Mouse (Mus musculus): ENCODE data around the gene Mr1. TPM values are rescaled to one million over a fixed set of nuclear protein-coding genes. Genes with fewer than 3 reads are reported as not detected.

Mr1 gene
- polyA plus RNA-seq, 1 experiment from 2014 or later: 4.5 TPM

GRCm38 (mm10) chr1:155109387-155110350, 36.9 kb downstream of the Mr1 start:
- ATAC-seq (replicated peaks; ENCODE audit: insufficient number of reproducible peaks, low FRiP score, low TSS enrichment, low read depth) (no peak), DNase-seq (ENCODE audit: low spot score) (peak; percentile 47)
- Histone ChIP-seq H3K36me3 (replicated peaks; ENCODE audit: control insufficient read depth, insufficient read depth, low read depth, low read length) (no peaks in the 10 kb centered on the region; the same call in 1 of the 2 replicates), H3K27ac (replicated peaks; ENCODE audit: low read depth, low read length) (no peak overlapping the region), H3K9ac (replicated peaks; ENCODE audit: low read length) (no peak overlapping the region), H3K27me3 (ENCODE audit: control insufficient read depth, insufficient read depth, low read length) (no peaks in the 10 kb centered on the region), H3K4me2 (ENCODE audit: low read depth, low read length) (no peak overlapping the region), H3K9me3 (replicated peaks; ENCODE audit: control insufficient read depth, low read length) (no peaks in the 10 kb centered on the region), H3K4me1 (ENCODE audit: control insufficient read depth, insufficient read depth, low read length) (peaks cover 4% of the 10 kb centered on the region), H3K4me3 (ENCODE audit: low read depth, low read length) (no peak overlapping the region)
- 16% methylated on average over 18 of the region's 18 CpGs for WGBS

GRCm38 (mm10) chr1:155108412-155108811, 38.2 kb downstream of the Mr1 start:
- Histone ChIP-seq H3K27ac (replicated peaks; ENCODE audit: low read depth, low read length) (no peak overlapping the region; the same call in 1 of the 2 replicates), H3K4me1 (ENCODE audit: control insufficient read depth, insufficient read depth, low read length) (peaks cover 4% of the 10 kb centered on the region), H3K9me3 (replicated peaks; ENCODE audit: control insufficient read depth, low read length) (no peaks in the 10 kb centered on the region), H3K27me3 (ENCODE audit: control insufficient read depth, insufficient read depth, low read length) (no peaks in the 10 kb centered on the region), H3K36me3 (replicated peaks; ENCODE audit: control insufficient read depth, insufficient read depth, low read depth, low read length) (no peaks in the 10 kb centered on the region; the same call in 1 of the 2 replicates), H3K4me3 (ENCODE audit: low read depth, low read length) (no peak overlapping the region), H3K9ac (replicated peaks; ENCODE audit: low read length) (no peak overlapping the region), H3K4me2 (ENCODE audit: low read depth, low read length) (no peak overlapping the region)
- WGBS: 25% methylated on average over 4 of the region's 4 CpGs
- DNase-seq (ENCODE audit: low spot score) (peak; percentile 51), ATAC-seq (replicated peaks; ENCODE audit: insufficient number of reproducible peaks, low FRiP score, low TSS enrichment, low read depth) (no peak; the same call in 1 of the 2 replicates)

GRCm38 (mm10) chr1:155107843-155108242, 38.8 kb downstream of the Mr1 start:
- Histone ChIP-seq H3K9ac (replicated peaks; ENCODE audit: low read length) (no peak overlapping the region), H3K9me3 (replicated peaks; ENCODE audit: control insufficient read depth, low read length) (no peaks in the 10 kb centered on the region), H3K27me3 (ENCODE audit: control insufficient read depth, insufficient read depth, low read length) (no peaks in the 10 kb centered on the region), H3K4me1 (ENCODE audit: control insufficient read depth, insufficient read depth, low read length) (peaks cover 4% of the 10 kb centered on the region), H3K4me3 (ENCODE audit: low read depth, low read length) (no peak overlapping the region), H3K27ac (replicated peaks; ENCODE audit: low read depth, low read length) (no peak overlapping the region), H3K36me3 (replicated peaks; ENCODE audit: control insufficient read depth, insufficient read depth, low read depth, low read length) (no peaks in the 10 kb centered on the region; the same call in 1 of the 2 replicates), H3K4me2 (ENCODE audit: low read depth, low read length) (no peak overlapping the region)
- WGBS: 31% methylated on average over 5 of the region's 5 CpGs
- no peak for DNase-seq (ENCODE audit: low spot score)
- no peak for ATAC-seq (replicated peaks; ENCODE audit: insufficient number of reproducible peaks, low FRiP score, low TSS enrichment, low read depth)

GRCm38 (mm10) chr1:155106310-155106709, 40.3 kb downstream of the Mr1 start:
- ATAC-seq (replicated peaks; ENCODE audit: insufficient number of reproducible peaks, low FRiP score, low TSS enrichment, low read depth) (no peak), DNase-seq (ENCODE audit: low spot score) (no peak)
- Histone ChIP-seq H3K4me1 (ENCODE audit: control insufficient read depth, insufficient read depth, low read length) (peaks cover 4% of the 10 kb centered on the region), H3K4me2 (ENCODE audit: low read depth, low read length) (no peak overlapping the region), H3K36me3 (replicated peaks; ENCODE audit: control insufficient read depth, insufficient read depth, low read depth, low read length) (no peaks in the 10 kb centered on the region; the same call in 1 of the 2 replicates), H3K4me3 (ENCODE audit: low read depth, low read length) (no peak overlapping the region), H3K9ac (replicated peaks; ENCODE audit: low read length) (no peak overlapping the region), H3K27ac (replicated peaks; ENCODE audit: low read depth, low read length) (no peak overlapping the region), H3K27me3 (ENCODE audit: control insufficient read depth, insufficient read depth, low read length) (no peaks in the 10 kb centered on the region), H3K9me3 (replicated peaks; ENCODE audit: control insufficient read depth, low read length) (no peaks in the 10 kb centered on the region)
- WGBS: 71% methylated on average over 1 of the region's 1 CpGs

GRCm38 (mm10) chr1:155103991-155104390, 42.6 kb downstream of the Mr1 start:
- Histone ChIP-seq H3K9me3 (replicated peaks; ENCODE audit: control insufficient read depth, low read length) (no peaks in the 10 kb centered on the region), H3K27ac (replicated peaks; ENCODE audit: low read depth, low read length) (no peak overlapping the region), H3K4me2 (ENCODE audit: low read depth, low read length) (no peak overlapping the region), H3K9ac (replicated peaks; ENCODE audit: low read length) (no peak overlapping the region), H3K4me1 (ENCODE audit: control insufficient read depth, insufficient read depth, low read length) (peaks cover 4% of the 10 kb centered on the region), H3K27me3 (ENCODE audit: control insufficient read depth, insufficient read depth, low read length) (no peaks in the 10 kb centered on the region), H3K4me3 (ENCODE audit: low read depth, low read length) (no peak overlapping the region), H3K36me3 (replicated peaks; ENCODE audit: control insufficient read depth, insufficient read depth, low read depth, low read length) (no peaks in the 10 kb centered on the region; the same call in 1 of the 2 replicates)
- 82% methylated on average over 5 of the region's 5 CpGs for WGBS
- DNase-seq (ENCODE audit: low spot score) (no peak), ATAC-seq (replicated peaks; ENCODE audit: insufficient number of reproducible peaks, low FRiP score, low TSS enrichment, low read depth) (no peak)

- no peak overlapping the region for H3K4me3 ChIP-seq (ENCODE audit: low read depth, low read length)
- DNase-seq (ENCODE audit: low spot score) (no peak), ATAC-seq (replicated peaks; ENCODE audit: insufficient number of reproducible peaks, low FRiP score, low TSS enrichment, low read depth) (no peak)
- H3K4me2 ChIP-seq (ENCODE audit: low read depth, low read length): no peak overlapping the region
- no peaks in the 10 kb centered on the region for H3K4me1 ChIP-seq (ENCODE audit: control insufficient read depth, insufficient read depth, low read length)
- WGBS: 68% methylated on average over 4 of the region's 4 CpGs
- H3K27me3 ChIP-seq (ENCODE audit: control insufficient read depth, insufficient read depth, low read length): no peaks in the 10 kb centered on the region
- H3K36me3 ChIP-seq (replicated peaks; ENCODE audit: control insufficient read depth, insufficient read depth, low read depth, low read length): no peaks in the 10 kb centered on the region; the same call in 1 of the 2 replicates
- no peak overlapping the region for H3K9ac ChIP-seq (replicated peaks; ENCODE audit: low read length)
- no peaks in the 10 kb centered on the region for H3K9me3 ChIP-seq (replicated peaks; ENCODE audit: control insufficient read depth, low read length)
- H3K27ac ChIP-seq (replicated peaks; ENCODE audit: low read depth, low read length): no peak overlapping the region
Observed at GRCm38 (mm10) chr1:155102631-155103030, 44.0 kb downstream of the Mr1 start.

GRCm38 (mm10) chr1:155099280-155099848, 47.2 kb downstream of the Mr1 start, which contains the start of gene Ier5:
Ier5 (minus strand) TSS chr1:155099636.
- Histone ChIP-seq H3K4me1 (ENCODE audit: control insufficient read depth, insufficient read depth, low read length) (no peaks in the 10 kb centered on the region), H3K4me2 (ENCODE audit: low read depth, low read length) (peak within 1 kb of the TSS; percentile 85), H3K27me3 (ENCODE audit: control insufficient read depth, insufficient read depth, low read length) (no peaks in the 10 kb centered on the region), H3K9me3 (replicated peaks; ENCODE audit: control insufficient read depth, low read length) (no peaks in the 10 kb centered on the region), H3K27ac (replicated peaks; ENCODE audit: low read depth, low read length) (peak within 1 kb of the TSS; percentile 67), H3K4me3 (ENCODE audit: low read depth, low read length) (peak within 1 kb of the TSS; percentile 99), H3K36me3 (replicated peaks; ENCODE audit: control insufficient read depth, insufficient read depth, low read depth, low read length) (no peaks in the 10 kb centered on the region; the same call in 1 of the 2 replicates), H3K9ac (replicated peaks; ENCODE audit: low read length) (peak within 1 kb of the TSS; percentile 96)
- DNase-seq (ENCODE audit: low spot score): peak; percentile 99
- under 1% methylated on average over 40 of the region's 40 CpGs for WGBS
- peak; percentile 95 for ATAC-seq (replicated peaks; ENCODE audit: insufficient number of reproducible peaks, low FRiP score, low TSS enrichment, low read depth)
